Mouse (Mus musculus): ENCODE measurements around the gene Gramd1b.

DNA sequence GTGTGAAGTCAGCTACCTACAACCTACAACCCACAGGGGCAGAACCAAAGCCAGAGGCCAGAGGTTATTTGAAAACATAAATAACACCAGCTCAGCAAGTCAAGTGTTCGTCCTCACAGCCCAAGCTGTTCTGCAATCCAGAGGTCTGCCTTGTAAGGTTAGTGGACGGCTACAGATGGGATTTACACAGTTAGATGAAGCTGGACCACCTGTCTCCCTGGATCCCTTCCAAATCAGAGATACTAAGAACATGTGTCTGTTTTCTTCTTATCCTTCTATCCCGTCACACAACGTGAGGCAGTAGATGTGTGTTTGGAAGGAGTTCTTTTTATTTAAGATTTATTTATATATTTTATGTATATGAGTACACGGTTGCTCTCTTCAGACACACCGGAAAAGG lies 21.7 kb downstream of the Gramd1b start:
- no peak for TF ChIP-seq GATA1 (IDR thresholded peaks at IDR 0.05; ENCODE audit: low read length)
- no peak for TF ChIP-seq TAL1 (IDR thresholded peaks at IDR 0.05; ENCODE audit: low read length)

Data from erythroblast, embryonic 14.5 days (primary cell).